Mouse (Mus musculus): ENCODE measurements around the gene Hoxb4. TPM values are rescaled to one million over a fixed set of nuclear protein-coding genes. Genes with fewer than 3 reads are reported as not detected.

Hoxb4 gene
- polyA plus RNA-seq, 1 experiment from 2014 or later, result 0.56 TPM

DNA sequence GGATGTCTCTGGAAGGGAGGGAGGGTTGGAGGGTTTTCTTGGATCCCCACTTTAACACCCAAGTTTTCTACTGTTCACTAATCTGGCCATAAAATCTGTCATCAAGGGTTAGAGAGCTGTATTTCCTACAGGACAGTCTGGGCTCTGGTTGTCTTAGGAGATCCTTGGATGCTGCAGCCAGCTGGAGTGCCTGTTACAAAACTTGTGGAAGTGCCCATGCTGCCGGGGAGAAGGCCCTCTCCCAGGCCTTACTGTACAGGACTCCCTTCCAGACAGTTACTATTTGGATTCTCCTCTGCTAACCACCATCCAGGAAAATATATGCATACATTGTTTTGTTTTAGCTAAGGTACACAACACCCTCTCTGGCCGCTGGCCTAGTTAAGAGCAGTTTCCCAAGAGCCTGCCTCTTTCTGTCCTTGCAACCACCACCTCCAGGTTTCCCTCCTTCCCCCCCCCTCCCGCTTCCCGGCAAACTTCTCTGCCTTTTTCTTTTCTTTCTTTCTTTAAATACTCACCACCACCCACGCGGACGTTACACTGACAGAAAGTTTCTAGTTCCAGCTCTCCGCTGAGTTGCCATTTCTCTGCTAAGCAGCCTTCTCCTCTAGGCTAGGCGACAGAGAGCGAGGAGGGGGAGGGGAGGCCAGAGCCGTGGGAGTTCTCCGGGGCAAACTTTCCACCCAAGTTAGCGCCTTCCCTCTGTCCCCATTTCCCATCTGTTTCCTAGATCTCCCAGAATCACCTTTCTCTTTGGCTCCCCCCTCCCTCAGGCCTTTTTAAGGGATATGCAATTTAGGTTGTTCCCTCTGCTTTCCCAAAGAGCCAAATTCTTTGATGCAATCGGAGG lies 31.6 kb downstream of the Hoxb4 start:
- Histone ChIP-seq H3K27me3 (peaks cover 91% of the 10 kb centered on the region), H3K4me3 (replicated peaks) (no peak overlapping the region), H3K36me3 (no peaks in the 10 kb centered on the region), H3K9me3 (no peaks in the 10 kb centered on the region), H3K4me2 (peak overlapping the region; percentile 16; the same call in 1 of the 2 replicates), H3K9ac (replicated peaks) (no peak overlapping the region), H3K4me1 (replicated peaks) (peaks cover 39% of the 10 kb centered on the region), H3K27ac (no peak overlapping the region)
- ATAC-seq (ENCODE audit: insufficient number of reproducible peaks, insufficient read depth, low FRiP score, low TSS enrichment, low read depth), result no peak
- 5% methylated on average over 14 of the region's 14 CpGs for WGBS

- Histone ChIP-seq H3K4me3 (replicated peaks) (no peak within 1 kb of the TSS), H3K27me3 (peaks cover 91% of the 10 kb centered on the region), H3K9ac (replicated peaks) (no peak within 1 kb of the TSS), H3K36me3 (no peaks in the 10 kb centered on the region), H3K9me3 (no peaks in the 10 kb centered on the region), H3K4me1 (replicated peaks) (peaks cover 36% of the 10 kb centered on the region), H3K4me2 (peak within 1 kb of the TSS; percentile 62; the same call in 1 of the 2 replicates), H3K27ac (0 out of 2 replicates have a peak within 1 kb of the TSS, but pooled peaks have one; percentile 64)
- 5% methylated on average over 2 of the region's 2 CpGs for WGBS
- no peak for ATAC-seq (ENCODE audit: insufficient number of reproducible peaks, insufficient read depth, low FRiP score, low TSS enrichment, low read depth)
Observed at GRCm38 (mm10) chr11:96350341-96350624, 32.2 kb downstream of the Hoxb4 start, which contains the start of gene Hoxb2. Hoxb2 (plus strand) TSS chr11:96350525.

DNA sequence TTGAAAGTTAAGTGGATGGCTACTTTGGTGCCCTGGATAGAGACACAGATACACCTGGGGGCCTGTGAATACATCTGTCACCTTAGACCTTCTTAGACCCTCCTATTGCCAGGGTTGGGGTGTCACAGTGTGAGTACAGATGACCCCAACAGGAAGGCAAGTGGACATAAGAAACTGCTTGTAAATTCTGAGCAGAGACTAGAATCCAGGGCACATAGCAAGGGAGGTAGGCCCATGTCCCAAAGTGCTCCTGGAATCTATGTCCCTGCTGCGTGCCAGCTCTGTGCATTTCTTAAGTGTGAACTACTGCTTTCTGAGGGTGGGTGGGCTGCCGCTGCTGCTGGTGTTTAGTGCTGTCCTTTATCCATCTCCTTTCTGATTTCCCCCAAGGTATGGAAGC lies 32.7 kb downstream of the Hoxb4 start:
- H3K27me3 ChIP-seq, result peaks cover 86% of the 10 kb centered on the region
- 22% methylated on average over 2 of the region's 2 CpGs for WGBS
- no peak for ATAC-seq (ENCODE audit: insufficient number of reproducible peaks, insufficient read depth, low FRiP score, low TSS enrichment, low read depth)
- H3K9me3 ChIP-seq, result no peaks in the 10 kb centered on the region
- peaks cover 31% of the 10 kb centered on the region for H3K4me1 ChIP-seq (replicated peaks)
- H3K9ac ChIP-seq (replicated peaks), result no peak overlapping the region
- no peak overlapping the region for H3K4me3 ChIP-seq (replicated peaks)
- H3K27ac ChIP-seq, result 0 out of 2 replicates have a peak overlapping the region, but pooled peaks have one; percentile 64
- H3K4me2 ChIP-seq, result no peak overlapping the region
- no peaks in the 10 kb centered on the region for H3K36me3 ChIP-seq

DNA sequence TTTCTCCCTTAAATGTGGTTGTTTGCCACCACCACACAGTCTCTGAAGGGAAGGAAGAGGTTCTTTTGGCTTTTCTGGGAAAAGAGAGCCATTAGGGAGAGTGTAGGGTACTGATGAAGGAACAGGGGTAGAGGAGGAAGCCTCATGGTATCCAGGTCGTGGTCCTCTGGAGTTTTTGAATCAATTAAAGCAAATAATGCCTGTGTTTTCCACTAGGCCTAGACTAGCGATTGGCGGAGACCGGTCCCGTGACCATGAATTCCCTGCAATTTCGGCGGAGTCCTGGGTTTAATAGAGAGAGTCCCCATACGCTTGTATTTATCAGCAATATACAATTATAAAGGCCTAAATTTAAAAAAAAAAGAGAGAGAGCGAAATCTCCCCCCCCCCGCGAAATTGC lies 33.2 kb downstream of the Hoxb4 start:
- Histone ChIP-seq H3K4me1 (replicated peaks) (peaks cover 28% of the 10 kb centered on the region), H3K4me2 (peak overlapping the region; percentile 62)

DNA sequence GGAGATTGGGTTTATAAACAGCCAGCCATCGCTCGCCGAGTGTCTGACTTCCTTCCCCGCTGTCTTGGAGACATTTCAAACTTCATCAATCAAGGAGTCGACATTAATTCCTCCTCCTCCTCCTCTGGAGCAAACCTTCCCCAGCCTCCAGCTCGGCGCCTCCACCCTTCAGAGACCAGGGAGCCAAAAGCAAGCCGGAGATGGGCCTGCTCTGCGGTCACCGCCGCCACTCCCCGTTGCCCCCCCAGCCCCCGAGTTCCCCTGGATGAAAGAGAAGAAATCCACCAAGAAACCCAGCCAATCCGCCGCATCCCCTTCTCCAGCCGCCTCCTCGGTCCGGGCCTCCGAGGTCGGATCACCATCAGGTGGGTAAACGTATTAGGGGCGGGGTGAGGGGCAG lies 33.8 kb downstream of the Hoxb4 start:
- H3K9ac ChIP-seq (replicated peaks), result peak overlapping the region; percentile 24
- no peaks in the 10 kb centered on the region for H3K36me3 ChIP-seq
- H3K4me1 ChIP-seq (replicated peaks), result peaks cover 28% of the 10 kb centered on the region
- ATAC-seq (ENCODE audit: insufficient number of reproducible peaks, insufficient read depth, low FRiP score, low TSS enrichment, low read depth), result no peak
- H3K4me2 ChIP-seq, result peak overlapping the region; percentile 62
- H3K9me3 ChIP-seq, result no peaks in the 10 kb centered on the region
- peak overlapping the region; percentile 46 for H3K4me3 ChIP-seq (replicated peaks)
- WGBS, result under 1% methylated on average over 22 of the region's 22 CpGs
- peak overlapping the region; percentile 64; the same call in 1 of the 2 replicates for H3K27ac ChIP-seq
- H3K27me3 ChIP-seq, result peaks cover 85% of the 10 kb centered on the region

More for the DNA sequence above, 33.2 kb downstream of the Hoxb4 start:
- H3K36me3 ChIP-seq, result no peaks in the 10 kb centered on the region
- no peak overlapping the region; the same call in 1 of the 2 replicates for H3K9ac ChIP-seq (replicated peaks)
- no peak for ATAC-seq (ENCODE audit: insufficient number of reproducible peaks, insufficient read depth, low FRiP score, low TSS enrichment, low read depth)
- no peaks in the 10 kb centered on the region for H3K9me3 ChIP-seq
- H3K27me3 ChIP-seq, result peaks cover 86% of the 10 kb centered on the region
- 0 out of 2 replicates have a peak overlapping the region, but pooled peaks have one; percentile 64 for H3K27ac ChIP-seq
- WGBS, result 5% methylated on average over 11 of the region's 11 CpGs
- peak overlapping the region; percentile 46; the same call in 1 of the 2 replicates for H3K4me3 ChIP-seq (replicated peaks)

GRCm38 (mm10) chr11:96352691-96353521 lies 34.8 kb downstream of the Hoxb4 start:
- no peaks in the 10 kb centered on the region for H3K36me3 ChIP-seq
- H3K9me3 ChIP-seq, result no peaks in the 10 kb centered on the region
- under 1% methylated on average over 75 of the region's 75 CpGs for WGBS
- peak overlapping the region; percentile 66 for H3K9ac ChIP-seq (replicated peaks)
- peak overlapping the region; percentile 62 for H3K4me2 ChIP-seq
- H3K27me3 ChIP-seq, result peaks cover 84% of the 10 kb centered on the region
- ATAC-seq (ENCODE audit: insufficient number of reproducible peaks, insufficient read depth, low FRiP score, low TSS enrichment, low read depth), result no peak
- peak overlapping the region; percentile 78 for H3K27ac ChIP-seq
- peak overlapping the region; percentile 46 for H3K4me3 ChIP-seq (replicated peaks)
- H3K4me1 ChIP-seq (replicated peaks), result peaks cover 28% of the 10 kb centered on the region

GRCm38 (mm10) chr11:96353522-96353841 lies 35.4 kb downstream of the Hoxb4 start:
- H3K27ac ChIP-seq, result peak overlapping the region; percentile 78; the same call in 1 of the 2 replicates
- H3K36me3 ChIP-seq, result no peaks in the 10 kb centered on the region
- H3K9ac ChIP-seq (replicated peaks), result peak overlapping the region; percentile 66
- no peak for ATAC-seq (ENCODE audit: insufficient number of reproducible peaks, insufficient read depth, low FRiP score, low TSS enrichment, low read depth)
- WGBS, result under 1% methylated on average over 14 of the region's 14 CpGs
- no peaks in the 10 kb centered on the region for H3K9me3 ChIP-seq
- H3K4me1 ChIP-seq (replicated peaks), result peaks cover 28% of the 10 kb centered on the region
- peak overlapping the region; percentile 46 for H3K4me3 ChIP-seq (replicated peaks)
- peak overlapping the region; percentile 62 for H3K4me2 ChIP-seq
- H3K27me3 ChIP-seq, result peaks cover 82% of the 10 kb centered on the region

GRCm38 (mm10) chr11:96353939-96354338 lies 35.9 kb downstream of the Hoxb4 start:
- H3K4me1 ChIP-seq (replicated peaks), result peaks cover 28% of the 10 kb centered on the region

DNA sequence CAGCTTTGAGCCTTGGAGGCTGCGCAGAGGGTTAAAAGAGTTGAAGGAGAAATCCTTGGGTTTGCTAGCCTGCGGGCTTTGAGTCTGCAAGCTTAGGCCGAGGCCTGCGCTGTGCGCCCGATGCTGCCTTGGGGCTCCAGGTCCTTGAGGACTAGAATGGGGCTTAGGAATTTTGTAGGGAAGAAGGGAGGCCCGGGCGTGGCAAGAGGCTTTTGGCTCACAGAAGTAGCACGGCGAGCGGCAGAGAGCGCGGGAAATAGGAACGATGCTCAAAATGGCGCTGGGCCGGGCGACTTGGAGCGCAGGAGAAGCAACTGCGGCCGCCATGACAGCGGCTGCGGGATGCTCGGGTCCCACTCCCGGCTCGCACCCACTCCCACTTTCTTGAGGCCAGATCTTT lies 36.3 kb downstream of the Hoxb4 start:
- 0 out of 2 replicates have a peak, but pooled peaks have one; percentile 41 for ATAC-seq (ENCODE audit: insufficient number of reproducible peaks, insufficient read depth, low FRiP score, low TSS enrichment, low read depth)
- Histone ChIP-seq H3K9ac (replicated peaks) (peak overlapping the region; percentile 52), H3K27me3 (peaks cover 73% of the 10 kb centered on the region), H3K9me3 (peaks cover under 1% of the 10 kb centered on the region; the same call in 1 of the 2 replicates), H3K4me2 (peak overlapping the region; percentile 63), H3K36me3 (no peaks in the 10 kb centered on the region), H3K4me1 (replicated peaks) (peaks cover 28% of the 10 kb centered on the region), H3K4me3 (replicated peaks) (peak overlapping the region; percentile 38), H3K27ac (peak overlapping the region; percentile 67; the same call in 1 of the 2 replicates)
- WGBS, result under 1% methylated on average over 25 of the region's 25 CpGs

More at GRCm38 (mm10) chr11:96353939-96354338, 35.9 kb downstream of the Hoxb4 start:
- 6% methylated on average over 8 of the region's 8 CpGs for WGBS
- peak overlapping the region; percentile 67; the same call in 1 of the 2 replicates for H3K27ac ChIP-seq
- peak overlapping the region; percentile 63 for H3K4me2 ChIP-seq
- peak overlapping the region; percentile 38 for H3K4me3 ChIP-seq (replicated peaks)
- no peak for ATAC-seq (ENCODE audit: insufficient number of reproducible peaks, insufficient read depth, low FRiP score, low TSS enrichment, low read depth)
- peak overlapping the region; percentile 52; the same call in 1 of the 2 replicates for H3K9ac ChIP-seq (replicated peaks)
- no peaks in the 10 kb centered on the region for H3K36me3 ChIP-seq
- H3K9me3 ChIP-seq, result no peaks in the 10 kb centered on the region
- peaks cover 77% of the 10 kb centered on the region for H3K27me3 ChIP-seq

GRCm38 (mm10) chr11:96354801-96355311 lies 36.8 kb downstream of the Hoxb4 start:
- Histone ChIP-seq H3K9ac (replicated peaks) (peak overlapping the region; percentile 52; the same call in 1 of the 2 replicates), H3K4me1 (replicated peaks) (peaks cover 28% of the 10 kb centered on the region), H3K27me3 (peaks cover 68% of the 10 kb centered on the region), H3K27ac (0 out of 2 replicates have a peak overlapping the region, but pooled peaks have one; percentile 67), H3K9me3 (peaks cover 5% of the 10 kb centered on the region; the same call in 1 of the 2 replicates), H3K4me3 (replicated peaks) (peak overlapping the region; percentile 38), H3K4me2 (peak overlapping the region; percentile 63), H3K36me3 (no peaks in the 10 kb centered on the region)
- no peak for ATAC-seq (ENCODE audit: insufficient number of reproducible peaks, insufficient read depth, low FRiP score, low TSS enrichment, low read depth)
- WGBS, result 5% methylated on average over 9 of the region's 9 CpGs

Data from limb, embryonic 12.5 days (tissue).